Mouse (Mus musculus): ENCODE results near the gene Apold1.

The Apold1 gene

GRCm38 (mm10) chr6:135029246-135029645, 47.7 kb downstream of the Apold1 start:
- no peak for DNase-seq (ENCODE audit: low spot score)

All from T-cell, adult 2 months (primary cell).